Mouse (Mus musculus) spleen, adult 2 months (tissue): ENCODE results near the gene Anapc11.
A peak's percentile ranks its signal among the peaks of the same experiment; 100 is the strongest.

ENCODE experiments used
- CTCF ChIP-seq: fragments of 200-500 bp; IDR thresholded peaks from 2 replicates; pipeline ENCODE4 v1.5.1; 2011; ENCODE audit warnings: mild to moderate bottlenecking, inconsistent platforms; ENCODE audit not compliant: insufficient read depth, insufficient read length, insufficient replicate concordance; ENCODE audit errors: extremely low read depth
- POLR2A ChIP-seq: fragments of 200-500 bp; IDR thresholded peaks from 2 replicates; pipeline ENCODE4 v1.6.1; 2011; ENCODE audit warnings: low read depth, low read length, inconsistent platforms

GRCm38 (mm10) chr11:120612763-120613162 is 14.5 kb downstream of the Anapc11 start:
- TF ChIP-seq POLR2A (no peak), CTCF (peak; percentile 88; the same call in 1 of the 2 replicates)
